Mouse (Mus musculus): ENCODE measurements around the gene R3hdm1.
A peak's percentile ranks its signal among the peaks of the same experiment; 100 is the strongest.
"Not testable (repeated sequence)": the region's sequence is repeated elsewhere in the genome, so short reads cannot be mapped to it uniquely, and the experiment has no call there.

R3hdm1 gene

DNA sequence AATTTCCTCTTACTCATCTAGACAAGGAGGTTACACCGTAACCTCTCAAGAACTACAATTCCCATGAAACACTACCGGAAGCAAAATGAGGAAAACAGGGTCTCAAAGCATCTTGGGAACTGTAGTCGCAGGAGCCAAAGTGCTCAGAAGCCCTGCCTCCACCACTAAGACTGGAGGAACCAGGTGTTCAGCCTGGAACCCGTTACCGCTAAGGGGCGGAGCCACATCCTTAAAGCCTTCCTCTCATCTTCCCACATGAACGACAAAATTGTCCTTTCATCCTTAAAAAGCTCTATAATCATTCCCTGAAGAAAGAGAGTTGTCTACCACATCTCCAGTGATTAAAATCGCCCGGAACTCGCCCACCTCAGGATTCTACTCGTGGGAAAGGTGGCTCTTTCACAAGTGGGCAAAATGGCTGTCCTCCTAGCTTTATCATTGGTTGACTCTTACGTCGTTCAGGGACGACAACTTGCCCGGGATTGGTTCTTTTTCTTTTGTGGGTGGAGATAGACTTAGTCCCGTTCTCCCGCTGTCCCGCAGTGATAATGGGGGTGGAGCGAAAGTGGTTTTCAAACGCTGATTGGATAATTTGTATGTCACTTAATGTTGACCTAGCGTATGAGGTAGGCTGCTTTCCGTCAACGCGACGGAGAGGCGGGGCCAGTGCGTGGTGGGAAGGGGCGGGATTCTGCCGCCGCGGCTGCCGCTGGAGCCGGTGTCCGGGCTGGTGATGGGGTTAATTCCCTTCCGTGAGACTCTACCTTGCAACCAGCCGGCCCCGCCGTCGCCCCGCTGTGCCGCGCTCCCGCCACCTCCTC lies at the start of gene R3hdm1, which contains the start of gene Zranb3:
Gene R3hdm1, plus strand, starts transcription at position 661 of the 821 bp plus-strand sequence.
Gene Zranb3, minus strand, starts transcription at position 407 of the 821 bp plus-strand sequence.
- DNase-seq, result peak; percentile 100

GRCm38 (mm10) chr1:128057269-128057668 lies 45.8 kb upstream of the R3hdm1 start:
- DNase-seq, result no peak

DNA sequence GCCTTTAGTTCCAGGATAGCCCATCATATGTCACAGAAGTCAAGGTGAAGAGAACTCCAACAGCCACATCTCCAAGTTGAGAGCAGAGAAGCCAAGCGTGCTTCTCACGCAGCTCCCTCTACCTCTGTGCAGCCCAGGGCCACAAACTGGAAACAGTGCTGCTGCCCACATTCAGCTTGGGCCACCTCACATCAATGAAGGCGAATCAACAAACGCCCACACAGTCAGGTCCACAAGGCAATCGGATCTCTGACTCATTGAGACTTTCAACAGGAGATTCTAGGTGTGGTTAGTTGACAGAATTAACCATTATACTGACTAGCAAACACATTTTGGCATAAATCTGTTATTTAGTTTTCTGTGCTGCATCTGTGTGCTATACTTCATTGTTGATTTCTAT lies 44.5 kb upstream of the R3hdm1 start:
- no peak for DNase-seq

DNA sequence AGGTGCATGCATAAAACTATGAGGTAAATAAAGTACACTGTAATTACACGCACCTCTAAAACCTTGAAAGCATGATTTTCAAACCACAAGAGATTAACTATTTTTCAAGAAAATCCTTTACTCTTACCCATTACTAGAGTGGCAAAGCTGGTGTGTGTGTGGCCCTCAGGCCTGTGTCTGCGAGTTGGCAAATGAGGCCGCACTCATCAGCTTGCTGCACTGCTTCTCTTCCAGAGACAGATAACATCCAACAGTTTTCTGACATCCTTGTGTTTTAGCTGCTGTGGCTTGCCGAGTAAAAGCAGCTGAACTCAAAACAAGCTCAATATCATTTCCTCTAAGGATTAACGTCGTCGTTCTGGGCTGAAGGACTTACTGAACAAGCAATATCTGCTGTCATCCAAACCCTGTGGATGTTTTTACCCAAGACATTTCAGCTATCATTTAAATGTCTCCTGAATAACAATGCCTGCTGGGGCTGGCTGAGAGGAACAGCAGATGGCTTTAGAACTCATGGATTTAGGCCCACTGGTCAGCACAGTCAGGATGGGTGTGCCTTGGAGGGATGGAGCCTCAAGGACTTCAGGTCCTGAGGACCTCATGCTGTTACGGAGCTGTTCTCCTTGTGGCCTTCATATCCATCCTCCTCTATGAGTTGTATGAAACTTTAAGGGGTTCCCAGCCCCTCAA lies 42.3 kb upstream of the R3hdm1 start:
- no peak for DNase-seq

DNA sequence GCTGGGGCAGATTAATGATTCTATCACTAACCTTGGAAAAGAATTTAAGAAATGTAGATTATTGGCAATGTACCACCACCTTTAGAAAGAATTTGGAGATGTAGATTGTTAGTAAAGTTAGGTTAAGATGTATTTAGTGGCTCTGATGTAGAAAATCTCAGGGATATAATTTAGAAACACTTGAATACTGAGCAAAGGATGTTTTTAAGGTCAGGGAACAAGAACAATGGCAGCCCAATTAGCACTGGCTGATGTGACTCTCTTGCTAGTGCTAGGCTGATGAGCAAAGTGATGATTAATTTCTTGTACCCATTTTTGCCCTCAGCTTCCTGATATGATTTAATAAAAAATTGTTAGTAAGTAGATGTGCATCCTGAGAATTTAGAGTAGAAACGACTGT lies 41.7 kb upstream of the R3hdm1 start:
- no peak for DNase-seq

DNA sequence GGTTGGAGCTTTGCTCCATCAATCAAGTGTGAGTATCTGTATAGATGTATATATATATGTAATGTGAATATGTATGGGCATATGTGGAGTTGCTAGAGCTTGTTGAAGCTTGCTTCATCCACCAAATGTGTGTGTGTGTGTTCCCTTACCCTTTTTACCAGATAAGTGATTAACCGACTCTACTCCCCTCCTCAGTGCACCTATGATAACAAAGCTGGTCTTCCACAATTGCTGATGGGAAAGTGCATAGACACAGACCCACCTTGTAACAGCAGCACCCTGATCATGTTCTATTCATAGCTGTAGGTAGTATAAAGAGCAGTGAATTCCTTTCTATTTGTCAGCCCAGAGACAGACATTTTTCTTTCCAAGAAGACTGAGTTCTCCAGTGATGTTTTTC lies 40.9 kb upstream of the R3hdm1 start:
- DNase-seq, result no peak

DNA sequence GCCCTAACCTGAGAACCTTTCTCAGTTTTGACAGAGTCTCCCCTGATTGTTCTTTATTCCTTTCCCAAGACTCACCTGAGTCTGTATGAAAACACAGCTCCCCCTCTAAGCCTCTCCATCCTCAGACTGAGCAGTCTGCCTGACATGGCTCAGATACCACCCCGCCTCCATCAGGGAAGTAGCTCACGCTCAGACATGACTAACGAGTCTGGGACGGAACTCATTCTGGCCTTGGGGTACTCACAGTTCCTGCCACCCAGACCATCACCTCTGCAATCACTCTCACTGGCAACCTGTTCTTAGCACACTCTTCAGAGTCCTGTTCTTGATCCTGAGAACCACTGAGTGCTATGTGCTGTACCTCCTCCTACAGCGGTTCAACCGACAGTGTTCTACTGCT lies 38.4 kb upstream of the R3hdm1 start:
- no peak for DNase-seq

GRCm38 (mm10) chr1:128068945-128069397 lies 34.1 kb upstream of the R3hdm1 start:
- DNase-seq, result no peak

- no peak for DNase-seq
These were observed 33.1 kb upstream of the R3hdm1 start for GRCm38 (mm10) chr1:128070003-128070402.

GRCm38 (mm10) chr1:128073051-128073450 lies 30.1 kb upstream of the R3hdm1 start:
- no peak for DNase-seq

DNA sequence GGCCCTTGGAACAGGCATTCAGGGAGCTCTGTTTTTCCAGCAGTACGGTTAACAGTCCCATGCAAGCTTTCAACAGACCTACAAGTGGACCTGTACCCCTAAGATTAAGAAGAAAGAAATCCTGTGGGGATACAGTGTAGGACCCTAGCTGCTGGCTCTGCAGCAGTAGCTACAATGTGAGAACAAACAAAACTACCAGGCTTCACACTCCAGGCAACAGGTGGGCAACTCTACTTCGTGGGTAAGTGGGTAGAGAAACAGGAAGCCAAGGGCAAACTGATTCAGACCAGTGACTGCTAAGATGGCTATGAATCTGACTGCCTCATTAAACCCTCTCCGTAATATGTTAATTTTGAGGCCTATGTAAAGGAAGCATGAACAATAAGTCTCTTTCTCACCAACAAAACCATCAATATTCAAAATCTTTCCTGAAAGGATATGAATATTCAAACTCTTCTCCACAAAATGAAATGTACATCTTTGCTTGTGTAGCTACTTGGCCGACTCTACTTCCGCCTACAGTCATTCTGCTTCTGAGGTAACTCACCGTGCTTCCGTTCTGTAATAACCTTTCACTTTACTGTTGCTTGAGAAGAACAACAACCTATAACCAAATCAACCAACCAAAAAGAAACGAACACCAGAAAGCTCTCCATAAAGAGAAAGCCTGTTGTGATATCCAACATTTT lies 26.2 kb upstream of the R3hdm1 start:
- DNase-seq, result no peak

DNA sequence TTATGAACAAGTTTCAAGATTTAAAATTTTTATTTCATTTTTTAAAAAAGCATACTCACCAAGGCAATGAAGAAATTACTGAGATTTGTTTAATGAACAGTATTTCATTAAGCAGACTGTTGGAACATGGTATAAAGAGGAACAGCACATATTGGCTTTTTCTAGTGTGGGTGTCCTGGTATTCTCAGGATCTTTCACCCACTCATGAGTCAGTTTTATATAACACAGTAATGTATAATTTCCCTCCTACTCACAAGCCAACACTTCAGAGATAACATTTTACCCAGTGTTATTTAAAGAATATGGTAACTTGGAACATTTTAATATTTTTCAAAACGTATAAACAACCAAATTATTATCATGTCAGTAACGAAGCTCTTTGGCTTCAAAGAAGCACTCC lies 25.3 kb upstream of the R3hdm1 start:
- DNase-seq, result peak; percentile 35

GRCm38 (mm10) chr1:128078646-128079045 lies 24.5 kb upstream of the R3hdm1 start:
- DNase-seq, result no peak

DNA sequence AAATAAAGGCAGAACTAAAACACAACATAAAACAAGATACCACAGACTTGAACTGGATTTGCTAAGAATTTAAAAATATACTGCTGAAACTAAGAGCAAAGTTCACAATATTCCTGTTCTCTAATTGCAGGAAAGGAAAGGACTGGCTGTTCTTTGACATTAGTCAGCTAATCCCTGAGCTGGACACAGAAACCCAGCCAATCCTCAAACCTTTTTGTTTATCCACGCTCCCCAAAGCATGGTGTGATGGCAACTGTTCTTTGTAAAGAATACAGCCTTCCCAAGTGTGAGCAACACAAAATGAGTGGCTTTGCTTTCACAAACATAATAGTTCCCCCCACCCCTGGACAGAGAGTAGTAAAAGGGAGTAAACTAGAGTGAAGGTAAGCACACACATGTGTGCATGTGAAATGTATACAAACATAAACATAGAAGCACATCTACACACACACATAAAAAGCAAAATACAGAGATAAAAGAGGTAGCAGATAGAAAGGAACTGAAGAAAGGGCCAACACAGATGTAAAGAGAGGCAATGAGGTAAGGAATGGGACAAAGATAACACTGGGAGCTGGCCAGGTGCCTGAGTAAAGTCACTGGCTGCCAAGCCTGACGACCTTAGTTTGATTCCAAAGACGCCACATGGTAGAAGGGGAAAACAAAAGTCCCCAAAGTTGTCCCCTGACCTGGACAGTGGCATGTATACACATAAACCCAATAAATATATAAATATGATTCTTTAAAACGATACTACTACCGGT lies 22.0 kb upstream of the R3hdm1 start:
- no peak for DNase-seq

GRCm38 (mm10) chr1:128081873-128082272 lies 21.2 kb upstream of the R3hdm1 start:
- no peak for DNase-seq

DNA sequence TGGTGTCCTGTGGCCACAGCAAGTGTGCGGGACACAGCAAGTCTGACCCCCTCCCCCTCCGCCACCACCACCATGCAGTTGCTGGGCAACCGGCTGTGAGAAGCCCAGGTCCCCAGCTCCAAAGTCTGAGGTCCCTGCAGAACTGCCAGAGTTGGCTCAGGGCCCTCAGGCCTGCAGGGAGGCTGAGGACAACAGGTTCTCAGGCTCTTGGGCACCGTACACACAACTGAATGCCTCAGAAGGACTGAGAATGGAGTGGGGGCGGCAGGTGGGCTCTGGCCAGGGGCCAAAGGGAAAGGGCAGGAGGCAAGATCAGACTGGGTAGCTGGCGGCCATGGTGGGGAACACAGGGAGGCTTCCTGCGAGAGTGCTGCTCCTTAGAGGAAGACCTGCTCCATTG lies 20.3 kb upstream of the R3hdm1 start:
- DNase-seq, result no peak

DNA sequence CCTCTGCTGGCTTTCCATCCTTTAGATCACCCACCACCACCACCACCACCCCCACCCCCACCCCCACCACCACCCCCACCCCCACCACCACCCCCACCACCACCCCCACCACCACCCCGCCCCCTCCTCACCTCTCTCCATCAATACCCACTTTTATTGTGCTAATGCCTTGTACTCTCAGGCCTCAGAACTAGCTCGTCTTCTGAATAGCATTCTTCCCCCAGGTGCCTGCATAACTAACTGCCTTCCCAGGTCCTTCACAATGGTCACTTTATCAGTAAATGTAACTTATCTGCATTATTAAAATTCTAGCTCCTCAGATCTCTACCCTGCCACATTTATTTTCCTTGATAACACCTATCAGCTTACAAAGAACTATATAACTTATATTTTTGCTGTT lies 8.4 kb upstream of the R3hdm1 start:
- no peak for DNase-seq

GRCm38 (mm10) chr1:128098309-128098708 lies 4.8 kb upstream of the R3hdm1 start:
- DNase-seq, result no peak

- DNase-seq, result peak; percentile 76
These were observed 855 bp upstream of the R3hdm1 start for GRCm38 (mm10) chr1:128102251-128102640.

- no peak for DNase-seq
These were observed 503 bp downstream of the R3hdm1 start for GRCm38 (mm10) chr1:128103520-128104088.

- no peak for DNase-seq
These were observed 18.0 kb downstream of the R3hdm1 start for GRCm38 (mm10) chr1:128120913-128121627.

- not testable (repeated sequence) for DNase-seq
These were observed 33.1 kb downstream of the R3hdm1 start for GRCm38 (mm10) chr1:128136222-128136621.
